Mouse (Mus musculus): ENCODE data around the gene Cct5.
A peak's percentile ranks its signal among the peaks of the same experiment; 100 is the strongest.
"Not testable (repeated sequence)": the region's sequence is repeated elsewhere in the genome, so short reads cannot be mapped to it uniquely, and the experiment has no call there.

The Cct5 gene

GRCm38 (mm10) chr15:31599834-31600233, 1.8 kb downstream of the Cct5 start:
- no peak for DNase-seq (ENCODE audit: low spot score in 2 of 2)

GRCm38 (mm10) chr15:31595651-31596050, 6.0 kb downstream of the Cct5 start:
- DNase-seq (ENCODE audit: low spot score in 2 of 2) = no peak

- DNase-seq (ENCODE audit: low spot score in 2 of 2) = no peak
Observed at GRCm38 (mm10) chr15:31594260-31594659, 7.3 kb downstream of the Cct5 start.

GRCm38 (mm10) chr15:31592531-31592930, 9.1 kb downstream of the Cct5 start:
- DNase-seq (ENCODE audit: low spot score in 2 of 2) = no peak

- DNase-seq (ENCODE audit: low spot score in 2 of 2) = no peak
Observed at GRCm38 (mm10) chr15:31590176-31590575, 11.4 kb downstream of the Cct5 start.

DNA sequence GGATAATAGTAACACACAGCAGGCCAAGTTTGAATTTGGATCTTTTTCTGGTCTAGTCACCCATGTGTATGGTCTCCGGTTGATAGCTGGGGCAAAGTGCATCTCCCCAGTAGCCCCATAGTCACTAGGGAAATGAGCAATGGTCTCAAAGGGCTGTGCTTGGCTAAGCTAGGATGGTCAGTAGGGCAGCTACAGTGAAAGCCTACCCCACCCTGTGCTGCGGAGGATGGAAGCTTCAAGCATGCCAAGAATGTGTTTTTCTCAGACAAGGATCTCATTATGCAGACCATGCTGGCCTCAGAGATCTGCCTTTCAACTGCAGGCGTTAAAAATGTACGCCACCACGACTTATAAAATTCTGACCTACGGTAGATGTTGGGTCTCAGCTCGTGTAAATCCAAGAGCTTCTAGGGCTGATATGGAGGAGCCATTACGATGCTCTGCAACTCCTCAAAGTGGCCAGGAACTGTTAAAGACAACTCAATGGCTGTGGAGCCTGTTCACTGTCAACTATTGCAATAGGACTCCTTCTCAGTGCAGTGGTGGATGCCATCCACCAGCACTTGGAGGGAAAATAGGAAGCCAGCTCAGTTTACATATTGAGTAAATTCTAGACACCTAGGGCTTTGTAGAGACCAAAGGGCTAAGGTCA, 12.5 kb downstream of the Cct5 start:
- no peak for DNase-seq (ENCODE audit: low spot score in 2 of 2)

- DNase-seq (ENCODE audit: low spot score in 2 of 2) = no peak
Observed at GRCm38 (mm10) chr15:31587789-31588188, 13.8 kb downstream of the Cct5 start.

GRCm38 (mm10) chr15:31586519-31586918, 15.1 kb downstream of the Cct5 start:
- peak; percentile 65 to 81 for DNase-seq (ENCODE audit: low spot score in 2 of 2)

GRCm38 (mm10) chr15:31586088-31586487, 15.5 kb downstream of the Cct5 start:
- no peak for DNase-seq (ENCODE audit: low spot score in 2 of 2)

- no peak for DNase-seq (ENCODE audit: low spot score in 2 of 2)
Observed at GRCm38 (mm10) chr15:31585238-31585637, 16.4 kb downstream of the Cct5 start.

DNA sequence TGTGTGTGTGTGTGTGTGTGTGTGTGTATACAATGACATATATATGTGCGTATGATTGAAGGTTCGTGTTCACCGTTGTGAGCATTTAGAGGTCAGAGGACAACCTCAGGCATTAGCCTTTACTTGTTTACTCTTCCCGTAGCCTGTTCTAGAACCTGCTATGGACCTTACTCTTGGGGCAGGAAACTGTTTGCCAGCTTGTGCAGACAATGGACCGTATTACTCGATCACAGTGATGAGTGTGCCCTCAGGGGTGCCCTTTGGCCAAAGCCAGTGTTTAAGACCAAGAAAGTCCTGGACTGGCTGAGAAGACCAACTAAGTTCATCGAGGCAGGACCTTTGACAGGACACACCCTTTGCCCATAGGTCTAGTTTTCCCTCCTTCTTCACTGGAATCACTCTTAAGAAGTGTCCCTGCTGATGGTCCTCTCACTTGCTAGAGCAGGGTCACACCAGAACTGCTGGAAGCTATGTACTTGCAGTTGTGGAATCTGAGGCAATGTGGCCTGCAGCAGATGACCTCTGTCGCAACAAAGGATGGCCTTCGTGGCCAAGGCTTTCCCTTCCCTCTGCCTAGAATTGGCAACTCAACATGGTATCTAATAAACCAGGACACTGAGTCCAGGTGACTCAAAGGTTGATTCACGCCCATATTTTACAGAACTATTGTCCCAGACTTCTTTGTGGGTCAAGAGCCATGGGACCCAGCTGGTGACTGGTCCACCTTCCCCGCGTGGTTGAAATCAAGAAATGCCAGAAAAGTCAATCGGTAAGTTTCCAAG, 18.1 kb downstream of the Cct5 start:
- DNase-seq (ENCODE audit: low spot score in 2 of 2) = no peak

GRCm38 (mm10) chr15:31581086-31581485, 20.5 kb downstream of the Cct5 start:
- DNase-seq (ENCODE audit: low spot score in 2 of 2) = not testable (repeated sequence)

- DNase-seq (ENCODE audit: low spot score in 2 of 2) = no peak
Observed at GRCm38 (mm10) chr15:31576076-31576475, 25.5 kb downstream of the Cct5 start.

DNA sequence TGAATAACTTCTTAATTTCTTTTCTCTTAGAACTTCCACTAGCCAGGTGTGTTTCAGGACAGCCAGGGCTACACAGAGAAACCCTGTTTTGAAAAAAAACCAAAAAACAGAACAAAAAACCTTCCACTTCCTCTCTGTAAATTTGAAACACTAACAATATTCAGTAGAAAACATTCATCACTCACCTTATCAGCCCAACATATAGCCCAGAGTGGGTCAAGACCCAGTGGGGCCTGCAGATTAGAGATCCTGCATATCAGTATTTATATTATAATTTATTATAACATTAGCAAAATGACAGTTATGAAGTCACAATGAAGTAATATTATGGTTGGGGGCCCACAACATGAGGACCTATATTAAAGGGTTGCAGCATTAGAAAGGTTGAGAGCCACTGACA, 27.9 kb downstream of the Cct5 start:
- DNase-seq (ENCODE audit: low spot score in 2 of 2) = no peak

- DNase-seq (ENCODE audit: low spot score in 2 of 2) = no peak
Observed at GRCm38 (mm10) chr15:31573287-31573686, 28.3 kb downstream of the Cct5 start.

DNA sequence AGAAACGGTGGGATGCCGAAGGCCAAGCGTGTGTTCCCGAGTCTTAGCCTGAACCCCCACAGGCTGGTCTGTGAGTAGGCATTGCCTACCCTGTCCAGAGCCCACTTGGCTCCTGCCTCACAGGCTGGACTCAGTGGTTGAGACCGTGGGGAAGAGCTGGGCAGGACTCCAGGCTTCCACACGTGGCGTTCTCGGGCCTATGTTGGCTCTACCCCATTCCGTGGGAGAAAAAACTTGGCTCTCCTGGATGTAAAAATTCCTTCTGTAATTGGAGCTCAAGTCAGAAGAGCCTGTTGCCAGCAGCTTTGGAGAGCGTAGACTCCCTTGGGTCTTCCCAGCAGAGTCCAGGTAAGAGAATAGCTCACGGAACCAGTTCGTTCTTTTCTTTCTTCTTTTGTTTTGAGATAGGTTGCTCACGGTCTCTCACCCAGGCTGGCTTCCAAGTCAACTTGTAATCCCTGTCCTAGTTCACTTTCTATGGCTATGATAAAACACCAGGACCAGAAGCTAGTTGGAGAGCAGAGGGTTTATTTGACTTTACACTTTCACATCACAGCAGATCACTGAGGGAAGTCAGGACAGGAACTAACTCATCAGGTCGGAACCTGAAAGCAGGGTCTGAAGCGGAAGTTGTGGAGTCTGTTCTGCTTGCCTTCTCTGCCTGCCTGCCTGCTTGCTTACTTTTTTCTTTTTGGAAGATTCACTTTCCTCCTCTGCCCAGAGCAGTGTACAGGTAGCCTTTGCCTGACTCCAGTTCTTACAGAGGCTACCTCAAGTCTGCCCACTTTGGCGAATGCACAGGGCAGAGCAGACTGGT, 29.5 kb downstream of the Cct5 start:
- peak; percentile 20 to 41 for DNase-seq (ENCODE audit: low spot score in 2 of 2)

- DNase-seq (ENCODE audit: low spot score in 2 of 2) = no peak
Observed at GRCm38 (mm10) chr15:31570959-31571358, 30.6 kb downstream of the Cct5 start.

GRCm38 (mm10) chr15:31569325-31570022, 32.1 kb downstream of the Cct5 start:
- DNase-seq (ENCODE audit: low spot score in 2 of 2) = no peak

GRCm38 (mm10) chr15:31568581-31568996, 33.0 kb downstream of the Cct5 start:
- DNase-seq (ENCODE audit: low spot score in 2 of 2) = peak; percentile 48 to 54

- no peak for DNase-seq (ENCODE audit: low spot score in 2 of 2)
Observed at GRCm38 (mm10) chr15:31567431-31567830, 34.2 kb downstream of the Cct5 start.

DNA sequence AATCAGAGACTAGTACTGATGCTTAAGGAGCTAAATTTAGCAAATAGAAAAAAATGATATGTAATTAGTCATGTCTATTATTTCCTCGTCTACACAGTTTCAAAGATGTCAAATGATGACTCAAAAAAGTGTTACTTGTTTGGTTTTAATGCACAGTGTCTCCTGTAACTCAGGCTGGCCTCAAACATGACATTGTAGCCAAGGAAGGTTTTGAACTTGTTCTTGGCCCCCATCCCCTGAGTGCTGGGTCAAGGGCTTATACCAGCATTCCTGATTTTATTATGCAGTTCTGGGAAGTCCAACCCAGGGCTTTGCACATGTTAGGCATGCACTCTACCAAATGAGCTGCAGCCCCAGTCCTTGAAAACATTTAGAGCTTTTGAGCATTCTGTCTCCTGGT, 35.8 kb downstream of the Cct5 start:
- DNase-seq (ENCODE audit: low spot score in 2 of 2) = no peak

- DNase-seq (ENCODE audit: low spot score in 2 of 2) = no peak
Observed at GRCm38 (mm10) chr15:31565184-31565583, 36.4 kb downstream of the Cct5 start, which contains the start of gene Cmbl. Gene Cmbl (plus strand): TSS chr15:31565389.

All from heart, adult 9 months (tissue).